22 mouse cellular contexts compared by ENCODE assay signal in genomic region chr12:117860840-117861239, GRCm38 (mm10). TPM values are rescaled to one million over a fixed set of nuclear protein-coding genes. Genes with fewer than 3 reads are reported as not detected.
DNase-seq lines count a peak whose midpoint lies in the region; ATAC-seq lines count a peak whose summit lies in the region.
"Had no signal": no experiment of that assay in that cellular context is flagged by ENCODE, and none has a peak within 500 bp of the region (broad histone marks: within the 10 kb centered on the region; RNA-seq: fewer than 3 reads in every experiment).

No protein-coding gene starts in this region.

- peak; percentile 61 for DNase-seq in midbrain, embryonic 11.5 days (ENCODE audit: low spot score, missing footprints)
- no peak for DNase-seq in midbrain, embryonic 14.5 days
- DNase-seq in gastrocnemius, adult 18-20 months (ENCODE audit: low spot score): no peak
- no peak for DNase-seq in heart, adult 8-10 months (ENCODE audit: low spot score)
- DNase-seq in c-Kit-positive CD71-positive TER-119-positive erythroid progenitor cells, embryonic 14.5 days (ENCODE audit: low spot score): no peak
- DNase-seq: adrenal gland, adult 2 months; adrenal gland, postnatal 10 days; adrenal gland, postnatal 25 days; cerebellum, adult 11 months; cerebellum, adult 18-20 months; cerebellum, adult 8-10 months; cerebellum, adult 9-11 months; cerebellum, postnatal 14 days; cerebellum, postnatal 36 days; forebrain, postnatal 0 days had no signal

- no peaks in the 10 kb centered on the region for H3K9me3 ChIP-seq in midbrain, embryonic 11.5 days (ENCODE audit: control insufficient read depth, low read length)
- H3K9me3 ChIP-seq in midbrain, embryonic 14.5 days (ENCODE audit: control insufficient read depth, low read length): no peaks in the 10 kb centered on the region
- H3K9me3 ChIP-seq: embryonic facial prominence, embryonic 10.5 days; embryonic facial prominence, embryonic 12.5 days; forebrain, embryonic 12.5 days; forebrain, embryonic 15.5 days had no signal

- no peaks in the 10 kb centered on the region for H3K4me1 ChIP-seq in midbrain, embryonic 11.5 days (ENCODE audit: control insufficient read depth, insufficient read depth, low read length)
- no peaks in the 10 kb centered on the region for H3K4me1 ChIP-seq in midbrain, embryonic 14.5 days (ENCODE audit: control insufficient read depth, insufficient read depth, low read length)
- H3K4me1 ChIP-seq: forebrain, embryonic 12.5 days; forebrain, embryonic 15.5 days had no signal

- H3K27ac ChIP-seq in midbrain, embryonic 11.5 days (ENCODE audit: low read depth, low read length): no peak overlapping the region
- no peak overlapping the region for H3K27ac ChIP-seq in midbrain, embryonic 14.5 days (replicated peaks; ENCODE audit: low read depth, low read length)
- H3K27ac ChIP-seq in macrophage: peak overlapping the region; percentile 89
- H3K27ac ChIP-seq: embryonic facial prominence, embryonic 10.5 days; embryonic facial prominence, embryonic 12.5 days; forebrain, embryonic 12.5 days; forebrain, embryonic 15.5 days had no signal

- H3K9ac ChIP-seq in midbrain, embryonic 11.5 days (ENCODE audit: low read length): no peak overlapping the region
- H3K9ac ChIP-seq in midbrain, embryonic 14.5 days (replicated peaks; ENCODE audit: low read length): no peak overlapping the region
- H3K9ac ChIP-seq: embryonic facial prominence, embryonic 12.5 days; forebrain, embryonic 12.5 days; forebrain, embryonic 15.5 days; forebrain, postnatal 0 days had no signal

- H3K36me3 ChIP-seq in midbrain, embryonic 11.5 days (ENCODE audit: control insufficient read depth, insufficient read depth, low read length): no peaks in the 10 kb centered on the region
- H3K36me3 ChIP-seq in midbrain, embryonic 14.5 days (ENCODE audit: control insufficient read depth, insufficient read depth, low read length): no peaks in the 10 kb centered on the region
- no peaks in the 10 kb centered on the region for H3K36me3 ChIP-seq in macrophage (ENCODE audit: inconsistent target)
- H3K36me3 ChIP-seq: embryonic facial prominence, embryonic 12.5 days; forebrain, embryonic 15.5 days had no signal

- H3K79me2 ChIP-seq in macrophage (ENCODE audit: inconsistent target): peaks cover 40% of the 10 kb centered on the region; the same call in 1 of the 2 replicates

- 82% methylated on average over 7 of the region's 7 CpGs for WGBS in midbrain, embryonic 11.5 days
- WGBS in midbrain, embryonic 14.5 days: 71% methylated on average over 7 of the region's 7 CpGs
- WGBS in macrophage (ENCODE audit: missing documents): 19% methylated on average over 7 of the region's 7 CpGs

- no peak for ATAC-seq in midbrain, embryonic 11.5 days (ENCODE audit: low FRiP score)
- no peak for ATAC-seq in midbrain, embryonic 14.5 days (ENCODE audit: low FRiP score, low TSS enrichment)
- ATAC-seq in common myeloid progenitor, adult 5-6 weeks (replicated peaks; ENCODE audit: low read depth, poor library complexity, severe bottlenecking): 0 out of 2 replicates have a peak, but pooled peaks have one; percentile 11
- ATAC-seq in megakaryocyte progenitor cell, adult 5-6 weeks (replicated peaks; ENCODE audit: poor library complexity): 0 out of 2 replicates have a peak, but pooled peaks have one; percentile 35
- ATAC-seq: forebrain, embryonic 15.5 days; forebrain, postnatal 0 days had no signal

- no peak overlapping the region for H3K4me3 ChIP-seq in midbrain, embryonic 11.5 days (ENCODE audit: low read depth, low read length)
- no peak overlapping the region for H3K4me3 ChIP-seq in midbrain, embryonic 14.5 days (replicated peaks; ENCODE audit: low read depth, low read length)
- no peak overlapping the region for H3K4me3 ChIP-seq in macrophage (ENCODE audit: inconsistent target)
- H3K4me3 ChIP-seq: embryonic facial prominence, embryonic 10.5 days; embryonic facial prominence, embryonic 12.5 days; forebrain, embryonic 12.5 days; forebrain, embryonic 15.5 days had no signal

- no peak overlapping the region for H3K4me2 ChIP-seq in midbrain, embryonic 11.5 days
- no peak overlapping the region for H3K4me2 ChIP-seq in midbrain, embryonic 14.5 days (ENCODE audit: low read length)
- H3K4me2 ChIP-seq: embryonic facial prominence, embryonic 12.5 days; forebrain, embryonic 12.5 days; forebrain, embryonic 15.5 days had no signal

- no peaks in the 10 kb centered on the region for H3K27me3 ChIP-seq in midbrain, embryonic 11.5 days (ENCODE audit: control insufficient read depth, insufficient read depth, low read length)
- no peaks in the 10 kb centered on the region for H3K27me3 ChIP-seq in midbrain, embryonic 14.5 days (ENCODE audit: control insufficient read depth, insufficient read depth, low read length)
- H3K27me3 ChIP-seq: embryonic facial prominence, embryonic 12.5 days; forebrain, embryonic 12.5 days; forebrain, embryonic 15.5 days had no signal

RNA-seq across cellular contexts. Expression of gene Cdca7l, which starts 56.8 kb away (rescaled TPM):
- 41.2 and 45.2 TPM in 2 replicates for polyA plus RNA-seq in midbrain, embryonic 11.5 days (2014; fragmentation: Nextera tagmentation; extraction: Ambion mirVana)
- 3.3 and 7.9 TPM in 2 replicates for polyA plus RNA-seq in midbrain, embryonic 14.5 days (2014; fragmentation: Nextera tagmentation; extraction: Ambion mirVana)
- 181 and 196 TPM in 2 replicates for total RNA-seq in common myeloid progenitor, adult 5-6 weeks (2017)
- total RNA-seq in macrophage (2018; cell fraction: chromatin; rRNA removed): 10 to 100 TPM in 9 of 26 experiments, 1 to 10 TPM in 13, under 1 TPM in 3, not detected in 1; 0.77 to 25.3 (median 7.1) TPM
- total RNA-seq in macrophage (2018; cell fraction: cytosol; rRNA removed): 10 to 100 TPM in 13 of 26 experiments, 1 to 10 TPM in 13; 6.4 to 19.5 (median 10.0) TPM
- total RNA-seq in macrophage (2018; cell fraction: nucleus; rRNA removed): 10 to 100 TPM in 10 of 26 experiments, 1 to 10 TPM in 16; 1.2 to 44.4 (median 7.0) TPM
- polyA plus RNA-seq in macrophage (2018): 7.7 to 47.6 TPM (median 20.2 TPM) in 3 replicates
- total RNA-seq in megakaryocyte progenitor cell, adult 5-6 weeks (2015): 60.2 and 64.5 TPM in 2 replicates
- 150 and 189 TPM in 2 replicates for total RNA-seq in megakaryocyte progenitor cell, adult 5-6 weeks (2017)
- under 1 TPM in 1 of 2 experiments, not detected in 1; 0.09 TPM for total RNA-seq in gastrocnemius, adult 18-20 months (2021)
- total RNA-seq in heart, adult 8-10 months (2022): under 1 TPM in 3 of 4 experiments, not detected in 1; 0.25 to 0.43 (median 0.35) TPM

Comparison
In these comparisons a context has a peak if more than half of its experiments do, and no peak if none do; other contexts are left out.
1. ATAC-seq: peak in common myeloid progenitor, adult 5-6 weeks (single experiment) and megakaryocyte progenitor cell, adult 5-6 weeks (single experiment); none in midbrain, embryonic 11.5 days (single experiment) and midbrain, embryonic 14.5 days (single experiment).
2. RNA of gene Cdca7l, which starts 56.8 kb away (total RNA-seq): 181 to 196 TPM in common myeloid progenitor, adult 5-6 weeks and 60.2 to 189 TPM in megakaryocyte progenitor cell, adult 5-6 weeks; 0.25 to 0.43 TPM in heart, adult 8-10 months and 0.09 TPM in gastrocnemius, adult 18-20 months; every median in the first group is over 10 times any median in the second.